Mouse (Mus musculus) gonadal fat pad, adult 2 months (tissue): ENCODE measurements around the gene Msn. TPM values are rescaled to one million over a fixed set of nuclear protein-coding genes. Genes with fewer than 3 reads are reported as not detected.

Experiments
- DNase-seq: peaks from one replicate; pipeline ENCODE4 v3.0.0-alpha.2; 2012; ENCODE audit warnings: low read depth
- polyA plus RNA-seq: library from polyadenylated mRNA; depleted of rRNA; stranded (reverse); fragments of >200 nt; gene quantifications from 2 replicates; pipeline ENCODE4 v1.2.3, GENCODE M21; 2012; rRNA removed

Msn gene
- 55.1 and 77.7 TPM in 2 replicates for polyA plus RNA-seq

GRCm38 (mm10) chrX:96095509-96096499, at the start of gene Msn:
Gene Msn (plus strand): TSS chrX:96096042.
- DNase-seq = no peak

GRCm38 (mm10) chrX:96052798-96053197, 43.0 kb upstream of the Msn start:
- no peak for DNase-seq

- no peak for DNase-seq
Measured at GRCm38 (mm10) chrX:96077747-96078146, 18.1 kb upstream of the Msn start.

- no peak for DNase-seq
Measured at GRCm38 (mm10) chrX:96086259-96086658, 9.6 kb upstream of the Msn start.

- DNase-seq = no peak
Measured at GRCm38 (mm10) chrX:96096513-96097210, 820 bp downstream of the Msn start.

GRCm38 (mm10) chrX:96097491-96097970, 1.7 kb downstream of the Msn start:
- DNase-seq = no peak

- DNase-seq = no peak
Measured at GRCm38 (mm10) chrX:96099003-96099402, 3.2 kb downstream of the Msn start.

GRCm38 (mm10) chrX:96107427-96108291, 11.8 kb downstream of the Msn start:
- DNase-seq = no peak

GRCm38 (mm10) chrX:96113106-96113634, 17.3 kb downstream of the Msn start:
- no peak for DNase-seq

- no peak for DNase-seq
Measured at GRCm38 (mm10) chrX:96115501-96115900, 19.7 kb downstream of the Msn start.

GRCm38 (mm10) chrX:96117366-96117765, 21.5 kb downstream of the Msn start:
- DNase-seq = no peak

GRCm38 (mm10) chrX:96119997-96120396, 24.2 kb downstream of the Msn start:
- DNase-seq = no peak

- DNase-seq = no peak
Measured at GRCm38 (mm10) chrX:96121912-96122311, 26.1 kb downstream of the Msn start.

- no peak for DNase-seq
Measured at GRCm38 (mm10) chrX:96126803-96127202, 31.0 kb downstream of the Msn start.

- no peak for DNase-seq
Measured at GRCm38 (mm10) chrX:96130139-96130538, 34.3 kb downstream of the Msn start.

GRCm38 (mm10) chrX:96130663-96131062, 34.8 kb downstream of the Msn start:
- no peak for DNase-seq

- DNase-seq = no peak
Measured at GRCm38 (mm10) chrX:96133260-96133659, 37.4 kb downstream of the Msn start.

GRCm38 (mm10) chrX:96134243-96134661, 38.4 kb downstream of the Msn start:
- DNase-seq = no peak

GRCm38 (mm10) chrX:96134840-96135580, 39.2 kb downstream of the Msn start:
- DNase-seq = no peak

- no peak for DNase-seq
Measured at GRCm38 (mm10) chrX:96135581-96135980, 39.7 kb downstream of the Msn start.

- DNase-seq = no peak
Measured at GRCm38 (mm10) chrX:96139262-96139661, 43.4 kb downstream of the Msn start.
